ENCODE assay signal across 13 mouse cellular contexts in the genomic region with DNA sequence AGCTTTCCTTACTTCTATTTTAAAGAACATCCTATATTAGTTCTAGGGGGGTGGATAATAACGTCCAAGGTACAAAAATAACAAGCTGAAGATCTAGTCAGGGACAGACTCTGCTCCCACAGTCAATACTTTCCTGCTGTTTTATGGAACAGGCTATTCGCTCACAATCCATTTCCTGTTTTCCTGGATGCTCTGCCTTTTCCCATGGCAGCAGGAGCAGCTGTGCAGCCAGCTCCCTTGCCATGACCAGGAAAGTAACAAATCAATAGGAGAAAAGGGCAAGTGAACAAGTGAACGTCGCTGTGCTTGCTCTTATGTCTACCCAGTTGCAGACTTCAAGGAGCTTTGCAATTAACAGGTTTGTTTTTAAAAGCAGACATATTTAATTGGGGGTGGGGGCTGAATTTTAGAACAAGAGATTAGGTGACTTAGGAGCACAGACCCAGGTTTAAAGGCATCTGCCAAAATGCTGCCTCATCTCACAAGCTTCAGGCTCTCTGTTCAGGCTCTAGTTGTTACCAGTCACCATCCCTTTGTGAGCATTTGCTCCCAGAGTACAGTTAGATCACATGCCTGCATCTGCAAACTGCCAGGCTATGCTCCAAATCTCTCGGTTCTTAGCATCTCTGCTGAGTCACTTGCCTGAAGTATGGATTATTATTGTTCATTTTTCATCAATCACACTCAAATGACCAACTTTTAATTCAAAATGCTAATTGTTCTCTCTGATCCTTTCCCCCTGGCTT.
DNase-seq lines count a peak whose midpoint lies in the region; ATAC-seq lines count a peak whose summit lies in the region.
"Had no signal": no experiment of that assay in that cellular context is flagged by ENCODE, and none has a peak within 500 bp of the region (broad histone marks: within the 10 kb centered on the region; RNA-seq: fewer than 3 reads in every experiment).

No protein-coding gene starts in this region.

- no peaks in the 10 kb centered on the region for H3K36me3 ChIP-seq in heart, embryonic 12.5 days
- no peaks in the 10 kb centered on the region for H3K36me3 ChIP-seq in liver, embryonic 12.5 days
- no peaks in the 10 kb centered on the region for H3K36me3 ChIP-seq in liver, embryonic 11.5 days (ENCODE audit: control insufficient read depth, insufficient read depth, low read length)
- no peaks in the 10 kb centered on the region for H3K36me3 ChIP-seq in hindbrain, embryonic 16.5 days (ENCODE audit: control insufficient read depth, insufficient read depth, low read length)
- no peaks in the 10 kb centered on the region for H3K36me3 ChIP-seq in neural tube, embryonic 14.5 days (ENCODE audit: control insufficient read depth, insufficient read depth, low read length)
- H3K36me3 ChIP-seq: limb, embryonic 13.5 days; stomach, embryonic 15.5 days had no signal

- peak; percentile 14 to 21 for DNase-seq in heart, adult 9 months (ENCODE audit: low spot score in 2 of 2)
- DNase-seq in liver, embryonic 11.5 days (ENCODE audit: low spot score): no peak
- no peak for DNase-seq in urinary bladder, postnatal 4 days (ENCODE audit: low spot score in 2 of 2)
- no peak for DNase-seq in gastrocnemius, adult 8-10 months (ENCODE audit: low spot score in 2 of 2)
- DNase-seq: cerebellum, adult 8-10 months; gastrocnemius, postnatal 25 days had no signal

- H3K27me3 ChIP-seq in heart, embryonic 12.5 days (replicated peaks): 0 out of 2 replicates have a peak, but pooled peaks cover 3% of the 10 kb centered on the region
- 0 out of 2 replicates have a peak, but pooled peaks cover under 1% of the 10 kb centered on the region for H3K27me3 ChIP-seq in liver, embryonic 12.5 days (replicated peaks)
- no peaks in the 10 kb centered on the region for H3K27me3 ChIP-seq in liver, embryonic 11.5 days (replicated peaks; ENCODE audit: control insufficient read depth, insufficient read depth, low read length)
- H3K27me3 ChIP-seq in hindbrain, embryonic 16.5 days (replicated peaks; ENCODE audit: control insufficient read depth, insufficient read depth, low read length): no peaks in the 10 kb centered on the region
- H3K27me3 ChIP-seq in neural tube, embryonic 14.5 days (ENCODE audit: control insufficient read depth, insufficient read depth, low read length): no peaks in the 10 kb centered on the region
- H3K27me3 ChIP-seq: limb, embryonic 13.5 days; stomach, embryonic 15.5 days had no signal

- 0 out of 2 replicates have a peak, but pooled peaks cover 3% of the 10 kb centered on the region for H3K4me1 ChIP-seq in heart, embryonic 12.5 days (replicated peaks)
- no peaks in the 10 kb centered on the region for H3K4me1 ChIP-seq in liver, embryonic 12.5 days
- H3K4me1 ChIP-seq in liver, embryonic 11.5 days (replicated peaks; ENCODE audit: control insufficient read depth, insufficient read depth, low read length): no peaks in the 10 kb centered on the region
- peaks cover 5% of the 10 kb centered on the region for H3K4me1 ChIP-seq in hindbrain, embryonic 16.5 days (ENCODE audit: control insufficient read depth, insufficient read depth, low read depth, low read length)
- peaks cover 14% of the 10 kb centered on the region; the same call in 1 of the 2 replicates for H3K4me1 ChIP-seq in neural tube, embryonic 14.5 days (ENCODE audit: control insufficient read depth, insufficient read depth, low read length)
- H3K4me1 ChIP-seq: stomach, embryonic 15.5 days had no signal

- H3K9me3 ChIP-seq in heart, embryonic 12.5 days (replicated peaks): no peaks in the 10 kb centered on the region
- H3K9me3 ChIP-seq in liver, embryonic 12.5 days (replicated peaks): no peaks in the 10 kb centered on the region
- no peaks in the 10 kb centered on the region for H3K9me3 ChIP-seq in liver, embryonic 11.5 days (ENCODE audit: control insufficient read depth, low read length)
- H3K9me3 ChIP-seq in hindbrain, embryonic 16.5 days (ENCODE audit: control insufficient read depth, low read length): no peaks in the 10 kb centered on the region
- no peaks in the 10 kb centered on the region for H3K9me3 ChIP-seq in neural tube, embryonic 14.5 days (ENCODE audit: control insufficient read depth, low read length)
- H3K9me3 ChIP-seq: limb, embryonic 13.5 days; stomach, embryonic 15.5 days had no signal

- ATAC-seq in heart, embryonic 12.5 days (ENCODE audit: insufficient number of reproducible peaks, low FRiP score): no peak
- no peak for ATAC-seq in liver, embryonic 12.5 days
- ATAC-seq in liver, embryonic 11.5 days (replicated peaks; ENCODE audit: low FRiP score): no peak
- peak; percentile 76 for ATAC-seq in hindbrain, embryonic 16.5 days
- ATAC-seq in neural tube, embryonic 14.5 days (ENCODE audit: low read depth): peak; percentile 87
- ATAC-seq: lung, postnatal 0 days had no signal

- no peak overlapping the region for H3K4me2 ChIP-seq in heart, embryonic 12.5 days
- no peak overlapping the region for H3K4me2 ChIP-seq in liver, embryonic 12.5 days
- H3K4me2 ChIP-seq in liver, embryonic 11.5 days: no peak overlapping the region
- peak overlapping the region; percentile 12; the same call in 1 of the 2 replicates for H3K4me2 ChIP-seq in hindbrain, embryonic 16.5 days (ENCODE audit: low read length)
- no peak overlapping the region for H3K4me2 ChIP-seq in neural tube, embryonic 14.5 days (ENCODE audit: low read depth, low read length)
- H3K4me2 ChIP-seq: limb, embryonic 13.5 days; stomach, embryonic 15.5 days had no signal

- no peak overlapping the region for H3K4me3 ChIP-seq in heart, embryonic 12.5 days
- H3K4me3 ChIP-seq in liver, embryonic 12.5 days: no peak overlapping the region
- no peak overlapping the region for H3K4me3 ChIP-seq in liver, embryonic 11.5 days (ENCODE audit: low read depth, low read length)
- H3K4me3 ChIP-seq in hindbrain, embryonic 16.5 days (ENCODE audit: low read length): no peak overlapping the region
- H3K4me3 ChIP-seq in neural tube, embryonic 14.5 days (ENCODE audit: low read depth, low read length): no peak overlapping the region
- H3K4me3 ChIP-seq: limb, embryonic 13.5 days; stomach, embryonic 15.5 days had no signal

- no peak overlapping the region for H3K9ac ChIP-seq in heart, embryonic 12.5 days
- H3K9ac ChIP-seq in liver, embryonic 12.5 days: no peak overlapping the region
- H3K9ac ChIP-seq in liver, embryonic 11.5 days (ENCODE audit: low read depth, low read length): no peak overlapping the region
- peak overlapping the region; percentile 13; the same call in 1 of the 2 replicates for H3K9ac ChIP-seq in hindbrain, embryonic 16.5 days (ENCODE audit: low read depth, low read length)
- H3K9ac ChIP-seq in neural tube, embryonic 14.5 days (replicated peaks; ENCODE audit: low read depth, low read length): no peak overlapping the region
- H3K9ac ChIP-seq: limb, embryonic 13.5 days; stomach, embryonic 15.5 days had no signal

- 55% methylated on average over 5 of the region's 5 CpGs for WGBS in heart, embryonic 12.5 days
- 29% methylated on average over 5 of the region's 5 CpGs for WGBS in liver, embryonic 12.5 days (ENCODE audit: insufficient replicate concordance)
- WGBS in liver, embryonic 11.5 days: 47% methylated on average over 5 of the region's 5 CpGs
- WGBS in hindbrain, embryonic 16.5 days: 37% methylated on average over 5 of the region's 5 CpGs
- 4% methylated on average over 5 of the region's 5 CpGs for WGBS in neural tube, embryonic 14.5 days

- H3K27ac ChIP-seq in heart, embryonic 12.5 days (ENCODE audit: poor library complexity, severe bottlenecking): no peak overlapping the region
- H3K27ac ChIP-seq in liver, embryonic 12.5 days: 0 out of 2 replicates have a peak overlapping the region, but pooled peaks have one; percentile 2
- no peak overlapping the region for H3K27ac ChIP-seq in liver, embryonic 11.5 days (ENCODE audit: low read depth, low read length)
- H3K27ac ChIP-seq in hindbrain, embryonic 16.5 days (ENCODE audit: low read depth, low read length): peak overlapping the region; percentile 81
- peak overlapping the region; percentile 73; the same call in 1 of the 2 replicates for H3K27ac ChIP-seq in neural tube, embryonic 14.5 days (ENCODE audit: low read depth, low read length)
- H3K27ac ChIP-seq: limb, embryonic 13.5 days; stomach, embryonic 15.5 days had no signal

Comparison
In these comparisons a context has a peak if more than half of its experiments do, and no peak if none do; other contexts are left out.
1. H3K27ac ChIP-seq: peak in liver, embryonic 12.5 days (single experiment), hindbrain, embryonic 16.5 days (single experiment) and neural tube, embryonic 14.5 days (single experiment); none in heart, embryonic 12.5 days (single experiment) and liver, embryonic 11.5 days (single experiment).
2. DNase-seq: peak in heart, adult 9 months (2 of 2); none in liver, embryonic 11.5 days (single experiment), urinary bladder, postnatal 4 days (0 of 2) and gastrocnemius, adult 8-10 months (0 of 2).
3. ATAC-seq: peak in hindbrain, embryonic 16.5 days (single experiment) and neural tube, embryonic 14.5 days (single experiment); none in heart, embryonic 12.5 days (single experiment), liver, embryonic 12.5 days (single experiment) and liver, embryonic 11.5 days (single experiment).